Comparison of ENCODE assay signal across 8 mouse cellular contexts in the genomic region with DNA sequence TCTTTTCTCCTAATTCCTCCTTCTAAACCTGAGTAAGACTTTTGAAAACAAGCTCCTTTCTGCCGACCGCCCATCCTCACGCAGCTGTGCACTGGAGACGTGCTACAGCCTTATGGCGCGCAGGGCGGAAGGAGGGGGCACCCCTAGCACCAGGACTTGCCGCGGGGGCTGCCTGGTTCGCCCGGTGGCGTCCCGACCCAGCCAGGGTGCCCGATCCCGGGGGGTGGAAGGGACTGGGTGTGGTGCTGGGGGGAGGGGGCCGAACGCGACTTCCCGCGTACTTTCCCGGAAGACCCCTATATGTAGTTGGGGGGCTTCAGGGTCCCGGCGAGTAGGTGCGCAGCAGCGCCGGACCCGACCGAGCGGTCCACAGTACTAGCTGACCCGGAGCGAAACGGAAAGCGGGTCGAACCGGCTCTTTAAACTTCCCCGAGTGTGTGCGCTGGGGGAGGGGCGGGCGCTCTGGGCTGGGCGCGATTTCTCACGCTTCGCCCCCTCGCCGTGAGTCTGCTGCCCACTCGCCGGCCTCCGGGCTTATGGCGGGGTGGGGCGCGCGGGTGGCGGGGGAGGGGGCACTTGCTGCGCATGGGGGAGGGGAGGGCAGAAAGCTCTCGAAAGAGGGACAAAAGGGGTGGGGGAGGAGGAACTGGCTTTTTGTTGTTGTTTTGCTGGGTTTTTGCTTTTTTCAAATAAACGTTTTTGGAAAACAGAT. TPM values are rescaled to one million over a fixed set of nuclear protein-coding genes. Genes with fewer than 3 reads are reported as not detected.
DNase-seq lines count a peak whose midpoint lies in the region; ATAC-seq lines count a peak whose summit lies in the region.

No protein-coding gene starts in this region.

- peak overlapping the region; percentile 91 for H3K4me3 ChIP-seq in embryonic facial prominence, embryonic 12.5 days
- peak overlapping the region; percentile 87 for H3K4me3 ChIP-seq in midbrain, embryonic 16.5 days (ENCODE audit: low read depth, low read length)

- peaks cover 30% of the 10 kb centered on the region for H3K4me1 ChIP-seq in embryonic facial prominence, embryonic 12.5 days
- H3K4me1 ChIP-seq in midbrain, embryonic 16.5 days (ENCODE audit: control insufficient read depth, insufficient read depth, low read length) = peaks cover 36% of the 10 kb centered on the region

- no peaks in the 10 kb centered on the region for H3K9me3 ChIP-seq in embryonic facial prominence, embryonic 12.5 days
- H3K9me3 ChIP-seq in midbrain, embryonic 16.5 days (replicated peaks; ENCODE audit: control insufficient read depth, low read length, poor library complexity, severe bottlenecking) = no peaks in the 10 kb centered on the region

- peak overlapping the region; percentile 68 for H3K4me2 ChIP-seq in embryonic facial prominence, embryonic 12.5 days (replicated peaks)
- H3K4me2 ChIP-seq in midbrain, embryonic 16.5 days (ENCODE audit: low read length) = peak overlapping the region; percentile 84

- H3K36me3 ChIP-seq in embryonic facial prominence, embryonic 12.5 days = no peaks in the 10 kb centered on the region
- H3K36me3 ChIP-seq in midbrain, embryonic 16.5 days (ENCODE audit: control insufficient read depth, insufficient read depth, low read length) = no peaks in the 10 kb centered on the region

- H3K27me3 ChIP-seq in embryonic facial prominence, embryonic 12.5 days = no peaks in the 10 kb centered on the region
- H3K27me3 ChIP-seq in midbrain, embryonic 16.5 days (ENCODE audit: control insufficient read depth, insufficient read depth, low read depth, low read length) = no peaks in the 10 kb centered on the region

- H3K9ac ChIP-seq in embryonic facial prominence, embryonic 12.5 days = peak overlapping the region; percentile 93
- H3K9ac ChIP-seq in midbrain, embryonic 16.5 days (ENCODE audit: low read depth, low read length) = peak overlapping the region; percentile 99

- H3K27ac ChIP-seq in embryonic facial prominence, embryonic 12.5 days = peak overlapping the region; percentile 100
- H3K27ac ChIP-seq in midbrain, embryonic 16.5 days (ENCODE audit: low read length) = peak overlapping the region; percentile 98

- DNase-seq in 416B (ENCODE audit: low read depth) (peak; percentile 78), liver (peak; percentile 73)
- DNase-seq in adrenal gland, adult 2 months = peak; percentile 91
- peak; percentile 83 to 84 for DNase-seq in heart, adult 9 months (ENCODE audit: low spot score in 2 of 2)
- DNase-seq in kidney, adult 8-10 months = peak; percentile 77 to 80
- peak; percentile 73 to 89 for DNase-seq in spleen, postnatal 4 days (ENCODE audit: low spot score in 2 of 2)

- ATAC-seq in embryonic facial prominence, embryonic 12.5 days (ENCODE audit: insufficient number of reproducible peaks, insufficient read depth, low FRiP score, low TSS enrichment) = peak; percentile 36; the same call in 1 of the 2 replicates
- ATAC-seq in midbrain, embryonic 16.5 days = peak; percentile 40

- WGBS in embryonic facial prominence, embryonic 12.5 days = under 1% methylated on average over 52 of the region's 56 CpGs
- WGBS in midbrain, embryonic 16.5 days = under 1% methylated on average over 56 of the region's 56 CpGs

RNA-seq across cellular contexts. Expression of a gene that starts 2.3 kb away (rescaled TPM):
- total RNA-seq in adrenal gland, adult 2 months (2021) = 100 to 1,000 TPM; 278 to 501 TPM
- polyA plus RNA-seq in adrenal gland, adult 2 months (2012; rRNA removed) = 8.0 and 9.8 TPM in 2 replicates
- 208 and 235 TPM in 2 replicates for polyA plus RNA-seq in embryonic facial prominence, embryonic 12.5 days (2016; fragmentation: Nextera tagmentation; extraction: Ambion mirVana)
- polyA plus RNA-seq in midbrain, embryonic 16.5 days (2015; fragmentation: Nextera tagmentation; extraction: Ambion mirVana) = 107 and 117 TPM in 2 replicates

Comparison
In these comparisons a context has a peak if more than half of its experiments do, and no peak if none do; other contexts are left out.
1. Peak in every context shown above with its lines: DNase-seq, ATAC-seq, H3K4me3 ChIP-seq and H3K27ac ChIP-seq.
2. RNA of a gene that starts 2.3 kb away (polyA plus RNA-seq): 208 to 235 TPM in embryonic facial prominence, embryonic 12.5 days and 107 to 117 TPM in midbrain, embryonic 16.5 days; 8.0 to 9.8 TPM in adrenal gland, adult 2 months; every median in the first group is over 10 times any median in the second.